Mouse (Mus musculus): Measurements from ENCODE around the gene Gzmm. TPM values are rescaled to one million over a fixed set of nuclear protein-coding genes. Genes with fewer than 3 reads are reported as not detected.

Gene Gzmm
- polyA plus RNA-seq (2016; fragmentation: Nextera tagmentation; extraction: Ambion mirVana): 0.46 and 0.54 TPM in 2 replicates

DNA sequence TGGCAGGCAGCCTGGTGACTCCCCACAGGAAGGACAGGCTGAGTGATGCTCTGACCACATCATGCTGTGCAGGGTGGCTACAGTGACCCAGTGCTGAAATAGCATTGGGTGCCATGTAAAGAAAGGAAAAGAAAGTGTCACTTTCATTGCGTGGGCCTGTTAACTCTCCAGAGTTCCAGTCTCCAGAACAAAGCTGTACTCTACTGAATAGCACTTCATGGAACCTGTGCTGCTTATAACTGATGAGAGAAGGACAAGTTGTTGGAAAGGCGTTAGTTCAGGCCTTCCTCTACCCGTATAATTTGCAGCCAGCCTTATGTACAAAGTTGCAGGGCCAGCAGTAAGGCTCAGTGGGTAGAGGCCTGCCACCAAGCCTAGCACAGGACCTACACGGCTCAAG lies at the start of gene Gzmm:
Gene Gzmm, plus strand, starts transcription at position 301 of the 400 bp plus-strand sequence.
- Histone ChIP-seq H3K4me1 (peaks cover 23% of the 10 kb centered on the region), H3K27me3 (ENCODE audit: insufficient read depth, poor library complexity, severe bottlenecking) (no peaks in the 10 kb centered on the region), H3K9me3 (no peaks in the 10 kb centered on the region), H3K4me3 (no peak within 1 kb of the TSS), H3K27ac (no peak within 1 kb of the TSS), H3K36me3 (peaks cover 67% of the 10 kb centered on the region)
- no peak for DNase-seq (ENCODE audit: low spot score)
- 83% methylated on average over 4 of the region's 4 CpGs for WGBS

GRCm38 (mm10) chr10:79645711-79646110 lies 43.1 kb upstream of the Gzmm start, which contains the start of gene Odf3l2:
Gene Odf3l2, minus strand, starts transcription at chr10:79645738.
- H3K4me1 ChIP-seq: no peaks in the 10 kb centered on the region
- no peaks in the 10 kb centered on the region for H3K9me3 ChIP-seq
- no peak within 1 kb of the TSS for H3K27ac ChIP-seq
- no peak for DNase-seq (ENCODE audit: low spot score)
- H3K27me3 ChIP-seq (ENCODE audit: insufficient read depth, poor library complexity, severe bottlenecking): peaks cover 16% of the 10 kb centered on the region; the same call in 1 of the 2 replicates
- no peaks in the 10 kb centered on the region for H3K36me3 ChIP-seq
- WGBS: 69% methylated on average over 8 of the region's 8 CpGs
- H3K4me3 ChIP-seq: no peak within 1 kb of the TSS

GRCm38 (mm10) chr10:79649070-79649751 lies 39.6 kb upstream of the Gzmm start:
- H3K4me3 ChIP-seq: no peak overlapping the region
- peaks cover 29% of the 10 kb centered on the region for H3K27me3 ChIP-seq (ENCODE audit: insufficient read depth, poor library complexity, severe bottlenecking)
- H3K4me1 ChIP-seq: no peaks in the 10 kb centered on the region
- DNase-seq (ENCODE audit: low spot score): no peak
- no peak overlapping the region for H3K27ac ChIP-seq
- H3K9me3 ChIP-seq: no peaks in the 10 kb centered on the region
- 26% methylated on average over 7 of the region's 7 CpGs for WGBS
- no peaks in the 10 kb centered on the region for H3K36me3 ChIP-seq

- Histone ChIP-seq H3K36me3 (no peaks in the 10 kb centered on the region), H3K4me3 (no peak overlapping the region), H3K27ac (no peak overlapping the region), H3K27me3 (ENCODE audit: insufficient read depth, poor library complexity, severe bottlenecking) (peaks cover 29% of the 10 kb centered on the region), H3K9me3 (no peaks in the 10 kb centered on the region), H3K4me1 (no peaks in the 10 kb centered on the region)
- DNase-seq (ENCODE audit: low spot score): no peak
- 77% methylated on average over 7 of the region's 7 CpGs for WGBS
These were observed 36.0 kb upstream of the Gzmm start for GRCm38 (mm10) chr10:79652789-79653188.

DNA sequence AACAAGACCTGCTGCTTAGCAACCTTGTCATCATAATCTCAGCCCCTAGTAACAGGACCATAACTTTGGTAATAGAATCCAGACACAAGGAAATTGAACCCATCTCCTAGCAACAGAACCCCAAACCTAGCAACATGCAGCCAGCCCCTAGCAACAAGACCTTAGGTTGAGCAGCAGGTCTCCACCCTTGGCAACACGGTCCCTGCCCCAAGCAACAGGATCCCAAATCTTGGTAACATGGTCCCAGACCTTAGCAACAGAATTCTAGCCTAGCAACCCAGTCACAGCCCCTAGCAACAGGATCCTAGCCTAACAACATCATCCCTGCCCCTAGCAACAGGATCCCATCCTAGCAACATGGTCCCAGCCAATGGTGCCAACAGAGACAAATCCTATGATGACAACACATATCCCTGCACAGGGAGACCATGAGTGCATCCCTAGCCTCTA lies 33.8 kb upstream of the Gzmm start:
- H3K4me3 ChIP-seq: no peak overlapping the region
- H3K36me3 ChIP-seq: no peaks in the 10 kb centered on the region
- H3K27ac ChIP-seq: no peak overlapping the region
- no peaks in the 10 kb centered on the region for H3K9me3 ChIP-seq
- no peak for DNase-seq (ENCODE audit: low spot score)
- H3K4me1 ChIP-seq: no peaks in the 10 kb centered on the region
- peaks cover 29% of the 10 kb centered on the region for H3K27me3 ChIP-seq (ENCODE audit: insufficient read depth, poor library complexity, severe bottlenecking)
- WGBS: 40% methylated on average over 1 of the region's 1 CpGs

DNA sequence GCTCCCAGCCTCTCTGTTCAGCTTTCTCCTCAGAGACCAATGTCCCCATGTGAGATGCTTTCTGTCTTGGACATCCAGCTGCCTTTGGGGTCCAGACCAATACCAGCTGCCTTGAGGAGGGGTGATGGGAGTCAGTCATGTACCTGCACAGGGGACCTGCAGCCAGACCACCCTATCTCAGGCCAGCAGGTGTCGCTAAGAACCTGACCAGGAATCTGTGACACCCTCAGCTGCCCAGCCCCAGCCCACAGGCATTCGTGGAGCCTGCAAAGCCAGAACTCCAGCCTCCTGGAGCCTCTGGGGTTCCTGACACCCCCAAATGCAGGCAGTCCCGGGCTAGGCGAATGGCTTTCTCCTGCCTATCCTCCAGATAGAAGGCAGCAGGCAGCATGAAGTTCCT lies 30.0 kb upstream of the Gzmm start:
- H3K4me3 ChIP-seq: no peak overlapping the region
- DNase-seq (ENCODE audit: low spot score): no peak
- H3K27ac ChIP-seq: no peak overlapping the region
- peaks cover 22% of the 10 kb centered on the region for H3K27me3 ChIP-seq (ENCODE audit: insufficient read depth, poor library complexity, severe bottlenecking)
- peaks cover 9% of the 10 kb centered on the region for H3K4me1 ChIP-seq
- H3K9me3 ChIP-seq: no peaks in the 10 kb centered on the region
- 13% methylated on average over 4 of the region's 4 CpGs for WGBS
- H3K36me3 ChIP-seq: no peaks in the 10 kb centered on the region

GRCm38 (mm10) chr10:79660298-79660697 lies 28.5 kb upstream of the Gzmm start:
- Histone ChIP-seq H3K27me3 (ENCODE audit: insufficient read depth, poor library complexity, severe bottlenecking) (peaks cover 17% of the 10 kb centered on the region), H3K27ac (no peak overlapping the region), H3K4me1 (peaks cover 15% of the 10 kb centered on the region), H3K4me3 (no peak overlapping the region), H3K36me3 (no peaks in the 10 kb centered on the region), H3K9me3 (no peaks in the 10 kb centered on the region)
- 70% methylated on average over 2 of the region's 2 CpGs for WGBS
- DNase-seq (ENCODE audit: low spot score): no peak

- 37% methylated on average over 3 of the region's 3 CpGs for WGBS
- H3K4me3 ChIP-seq: no peak overlapping the region
- H3K9me3 ChIP-seq: no peaks in the 10 kb centered on the region
- peaks cover 15% of the 10 kb centered on the region for H3K4me1 ChIP-seq
- no peak for DNase-seq (ENCODE audit: low spot score)
- H3K27ac ChIP-seq: peak overlapping the region; percentile 24; the same call in 1 of the 2 replicates
- peaks cover 16% of the 10 kb centered on the region for H3K27me3 ChIP-seq (ENCODE audit: insufficient read depth, poor library complexity, severe bottlenecking)
- H3K36me3 ChIP-seq: no peaks in the 10 kb centered on the region
These were observed 27.0 kb upstream of the Gzmm start for GRCm38 (mm10) chr10:79661861-79662260.

DNA sequence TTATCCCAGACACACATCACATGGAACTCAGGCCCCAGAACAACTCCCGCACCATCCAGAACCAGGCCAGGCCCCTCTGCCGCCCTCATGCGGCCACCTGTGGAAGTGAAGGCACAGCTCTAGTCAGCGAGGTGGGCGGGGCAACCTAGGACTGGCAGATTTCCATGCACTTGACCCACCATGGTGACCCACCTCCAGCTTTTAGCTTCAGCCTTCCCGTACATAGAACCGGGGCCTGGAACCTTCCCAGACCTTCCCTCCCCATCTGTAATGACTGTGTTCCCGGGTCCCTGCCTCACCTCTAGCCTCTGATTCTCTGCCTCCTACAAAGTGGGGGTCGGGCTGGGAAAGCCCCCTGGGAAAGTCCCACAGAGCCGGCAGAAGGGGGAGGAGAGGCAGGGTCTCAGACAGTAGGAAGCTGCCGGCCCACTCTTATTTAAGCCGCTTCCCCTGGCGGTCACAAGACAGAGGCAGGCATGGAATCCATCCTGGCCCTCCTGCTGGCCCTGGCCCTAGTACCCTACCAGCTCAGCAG lies 24.6 kb upstream of the Gzmm start, which contains the start of gene Madcam1:
Gene Madcam1, plus strand, starts transcription at position 429 of the 535 bp plus-strand sequence.
- no peaks in the 10 kb centered on the region for H3K9me3 ChIP-seq
- H3K27ac ChIP-seq: no peak within 1 kb of the TSS
- no peak within 1 kb of the TSS for H3K4me3 ChIP-seq
- 14% methylated on average over 13 of the region's 13 CpGs for WGBS
- DNase-seq (ENCODE audit: low spot score): peak; percentile 90
- H3K36me3 ChIP-seq: no peaks in the 10 kb centered on the region
- peaks cover 15% of the 10 kb centered on the region for H3K4me1 ChIP-seq
- peaks cover 16% of the 10 kb centered on the region for H3K27me3 ChIP-seq (ENCODE audit: insufficient read depth, poor library complexity, severe bottlenecking)

DNA sequence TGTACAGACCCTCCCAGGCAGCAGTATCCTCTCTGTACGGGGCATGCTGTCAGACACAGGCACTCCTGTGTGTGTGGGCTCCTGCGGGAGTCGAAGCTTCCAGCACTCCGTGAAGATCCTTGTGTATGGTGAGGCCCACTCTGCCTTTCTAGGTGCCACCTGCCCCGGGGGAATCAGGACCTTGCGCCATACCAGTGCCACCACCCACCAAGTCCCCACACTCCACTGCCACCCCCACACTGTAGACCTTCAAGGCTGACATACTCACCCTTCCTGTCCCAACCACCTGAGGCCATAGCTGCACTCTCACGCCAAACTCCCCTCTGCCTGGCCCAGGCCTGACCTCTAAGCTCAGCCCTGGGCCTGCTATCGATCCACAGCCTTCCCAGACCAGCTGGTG lies 23.8 kb upstream of the Gzmm start:
- H3K4me3 ChIP-seq: no peak overlapping the region
- peaks cover 16% of the 10 kb centered on the region for H3K27me3 ChIP-seq (ENCODE audit: insufficient read depth, poor library complexity, severe bottlenecking)
- no peak overlapping the region for H3K27ac ChIP-seq
- H3K9me3 ChIP-seq: no peaks in the 10 kb centered on the region
- peaks cover 16% of the 10 kb centered on the region for H3K4me1 ChIP-seq
- 87% methylated on average over 8 of the region's 8 CpGs for WGBS
- no peaks in the 10 kb centered on the region for H3K36me3 ChIP-seq
- DNase-seq (ENCODE audit: low spot score): no peak

DNA sequence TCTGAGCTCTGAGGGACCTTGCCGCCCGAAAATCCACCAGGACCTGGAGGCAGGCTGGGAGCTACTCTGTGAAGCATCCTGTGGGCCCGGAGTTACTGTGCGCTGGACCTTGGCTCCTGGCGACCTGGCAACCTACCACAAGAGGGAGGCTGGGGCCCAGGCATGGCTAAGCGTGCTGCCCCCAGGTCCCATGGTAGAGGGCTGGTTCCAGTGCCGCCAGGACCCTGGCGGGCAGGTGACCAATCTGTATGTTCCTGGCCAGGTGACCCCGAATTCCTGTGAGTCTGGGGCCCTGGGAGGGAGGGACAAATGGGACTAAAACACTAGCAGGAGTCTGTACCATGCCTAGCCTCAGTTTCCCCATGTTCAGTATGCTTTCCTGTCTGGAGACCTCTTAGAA lies 22.3 kb upstream of the Gzmm start:
- DNase-seq (ENCODE audit: low spot score): no peak
- no peaks in the 10 kb centered on the region for H3K36me3 ChIP-seq
- no peaks in the 10 kb centered on the region for H3K9me3 ChIP-seq
- H3K4me1 ChIP-seq: peaks cover 23% of the 10 kb centered on the region
- 64% methylated on average over 9 of the region's 9 CpGs for WGBS
- H3K27ac ChIP-seq: no peak overlapping the region
- no peak overlapping the region for H3K4me3 ChIP-seq
- peaks cover 12% of the 10 kb centered on the region for H3K27me3 ChIP-seq (ENCODE audit: insufficient read depth, poor library complexity, severe bottlenecking)

DNA sequence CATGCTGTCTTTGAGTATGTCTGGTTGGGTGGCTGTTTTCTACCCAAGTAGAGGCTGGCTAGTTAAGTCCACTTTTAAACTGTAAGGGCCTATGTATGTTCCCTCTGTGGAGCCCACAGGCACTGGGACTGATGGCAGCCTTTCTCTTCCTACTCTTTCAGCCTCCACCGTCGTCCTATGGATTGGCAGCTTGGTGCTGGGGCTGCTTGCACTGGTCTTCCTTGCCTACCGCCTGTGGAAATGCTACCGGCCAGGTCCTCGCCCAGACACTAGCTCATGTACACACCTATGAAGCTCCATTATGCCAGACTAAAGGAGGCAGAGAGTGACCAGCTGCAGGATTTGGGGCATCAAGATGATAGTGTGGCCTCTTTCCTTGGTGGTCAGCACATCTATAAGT lies 20.7 kb upstream of the Gzmm start:
- H3K36me3 ChIP-seq: peaks cover 5% of the 10 kb centered on the region; the same call in 1 of the 2 replicates
- H3K9me3 ChIP-seq: no peaks in the 10 kb centered on the region
- WGBS: 77% methylated on average over 5 of the region's 5 CpGs
- no peak for DNase-seq (ENCODE audit: low spot score)
- H3K27ac ChIP-seq: no peak overlapping the region
- H3K4me3 ChIP-seq: no peak overlapping the region
- H3K27me3 ChIP-seq (ENCODE audit: insufficient read depth, poor library complexity, severe bottlenecking): peaks cover 12% of the 10 kb centered on the region
- H3K4me1 ChIP-seq: peaks cover 24% of the 10 kb centered on the region

DNA sequence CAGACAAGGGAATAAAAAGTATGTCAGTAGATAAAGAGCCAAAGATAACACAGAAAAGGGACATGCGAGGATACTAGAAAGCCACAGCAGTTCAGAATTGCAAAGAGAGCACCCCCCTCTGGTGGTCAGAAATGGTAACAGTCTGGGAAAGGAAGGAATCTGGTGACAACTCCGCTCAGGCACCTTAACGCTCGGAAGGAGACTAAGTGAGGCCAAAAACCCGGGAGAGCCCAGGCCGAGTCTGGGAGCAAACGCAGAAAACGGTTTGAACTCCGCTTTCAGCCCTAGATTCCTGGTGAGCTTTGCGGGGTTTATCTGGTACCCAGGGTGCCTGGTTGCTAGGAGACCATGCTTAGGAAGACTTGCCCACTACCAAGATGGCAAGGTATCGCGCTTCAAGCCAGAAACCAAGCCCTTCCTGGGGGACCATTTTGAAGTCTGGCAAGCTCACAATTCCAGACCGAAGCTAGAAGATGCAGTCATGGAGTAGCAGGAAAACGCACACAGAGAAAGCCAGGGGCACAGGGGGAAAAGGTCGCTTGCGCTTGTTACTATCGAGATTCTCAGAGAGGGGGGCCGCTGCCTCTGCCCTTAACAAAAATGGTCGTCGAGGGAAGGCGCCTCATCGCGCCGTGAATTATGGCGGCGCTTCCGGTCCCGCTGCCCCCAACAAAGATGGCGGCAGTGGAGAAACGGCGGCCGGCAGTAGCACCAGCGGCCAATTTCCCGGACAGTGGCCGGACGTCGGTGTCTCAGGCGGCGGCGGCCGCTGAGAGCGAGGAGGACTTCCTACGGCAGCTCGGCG lies 19.8 kb upstream of the Gzmm start, which contains the start of gene Tpgs1:
Gene Tpgs1, plus strand, starts transcription at position 599 of the 805 bp plus-strand sequence.
- H3K27ac ChIP-seq: peak within 1 kb of the TSS; percentile 94
- under 1% methylated on average over 45 of the region's 45 CpGs for WGBS
- peaks cover 12% of the 10 kb centered on the region for H3K27me3 ChIP-seq (ENCODE audit: insufficient read depth, poor library complexity, severe bottlenecking)
- peak; percentile 96 for DNase-seq (ENCODE audit: low spot score)
- H3K9me3 ChIP-seq: no peaks in the 10 kb centered on the region
- H3K4me1 ChIP-seq: peaks cover 24% of the 10 kb centered on the region
- peak within 1 kb of the TSS; percentile 90 for H3K4me3 ChIP-seq
- H3K36me3 ChIP-seq: peaks cover 13% of the 10 kb centered on the region; the same call in 1 of the 2 replicates
